Mouse (Mus musculus) splenic B cell, adult 2 months (primary cell): ENCODE data around the gene Olfr115.

Source experiments
- DNase-seq: peaks from one replicate; pipeline ENCODE4 v3.0.0-alpha.2; 2011; ENCODE audit warnings: low read depth, low spot score
- H3K27me3 ChIP-seq: 2 replicates; pipeline ENCODE4 v1.6.1; 2012; ENCODE audit warnings: mild to moderate bottlenecking, low read length, moderate library complexity, mixed read lengths; ENCODE audit not compliant: control insufficient read depth, poor library complexity, insufficient read depth, severe bottlenecking
- H3K36me3 ChIP-seq: 2 replicates; pipeline ENCODE4 v1.6.1; 2012; ENCODE audit warnings: mild to moderate bottlenecking, low read length, moderate library complexity, mixed read lengths; ENCODE audit not compliant: control insufficient read depth, poor library complexity, insufficient read depth, severe bottlenecking

Gene Olfr115

DNA sequence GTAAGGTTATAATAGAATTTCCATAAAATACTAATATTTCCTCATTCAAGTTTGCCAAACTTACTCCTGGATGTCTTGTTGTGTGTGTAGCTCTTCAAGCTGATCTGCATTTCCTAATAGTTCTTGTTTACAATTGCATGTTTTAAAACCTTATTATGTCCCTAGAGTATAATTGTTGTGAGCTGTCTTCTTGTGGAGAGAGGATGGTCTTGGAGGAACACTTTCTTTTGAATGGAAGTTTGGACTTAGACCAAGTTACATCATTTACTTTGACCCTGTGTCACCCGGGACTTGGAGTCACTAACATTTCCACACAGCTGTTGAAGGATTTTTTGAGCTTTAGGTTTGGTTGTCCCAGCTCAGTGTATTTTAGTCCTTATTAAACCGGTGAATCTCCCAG is at the start of gene Olfr115, which contains the start of gene Olfr116:
TSS of gene Olfr115 (minus strand) at position 101 of the 400 bp plus-strand sequence.
TSS of gene Olfr116 (minus strand) at position 191 of the 400 bp plus-strand sequence.
- no peaks in the 10 kb centered on the region for H3K36me3 ChIP-seq
- no peaks in the 10 kb centered on the region for H3K27me3 ChIP-seq
- DNase-seq = no peak

DNA sequence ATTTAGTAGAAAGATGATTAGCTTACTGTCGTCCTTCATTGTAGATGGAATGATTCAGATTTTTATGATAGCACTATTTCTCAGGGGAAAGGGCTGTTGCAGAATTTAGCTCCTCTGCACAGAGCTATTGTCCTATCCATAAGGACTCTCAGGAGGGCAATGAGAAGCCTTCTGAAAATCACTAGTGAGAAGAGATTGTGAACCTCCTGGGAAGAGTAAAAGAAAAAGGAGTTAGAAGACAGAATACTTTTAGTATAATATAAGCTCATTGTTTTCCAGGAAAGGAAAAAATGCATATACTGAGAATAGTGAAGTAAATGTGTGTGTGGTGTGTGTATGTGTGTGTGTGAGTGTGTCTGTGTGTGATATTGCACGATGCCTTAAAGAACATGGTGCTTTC is 39.8 kb upstream of the Olfr115 start, which contains the start of gene Olfr118:
TSS of gene Olfr118 (plus strand) at position 301 of the 400 bp plus-strand sequence.
- Histone ChIP-seq H3K27me3 (no peaks in the 10 kb centered on the region), H3K36me3 (no peaks in the 10 kb centered on the region)
- no peak for DNase-seq

DNA sequence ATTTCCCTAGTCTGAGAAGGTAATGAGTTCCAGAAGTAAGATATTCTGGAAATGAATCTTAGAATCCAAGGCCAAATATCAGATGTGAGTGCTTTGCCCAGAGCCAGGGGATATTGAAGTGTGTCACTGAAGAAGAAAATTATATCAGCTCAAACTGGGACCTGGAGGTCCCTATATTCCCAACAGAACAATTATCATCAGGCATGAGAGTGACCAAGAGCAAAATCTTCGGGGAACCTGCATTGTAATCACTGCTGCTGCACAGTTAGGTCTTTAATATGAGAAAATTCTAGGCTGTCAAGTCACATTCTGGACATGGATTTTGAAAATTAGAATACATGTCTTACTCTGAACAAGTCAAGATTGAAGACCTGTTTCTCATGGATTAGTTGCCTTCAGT is 36.8 kb upstream of the Olfr115 start, which contains the start of gene Olfr117:
TSS of gene Olfr117 (minus strand) at position 101 of the 400 bp plus-strand sequence.
- no peak for DNase-seq
- Histone ChIP-seq H3K27me3 (no peaks in the 10 kb centered on the region), H3K36me3 (no peaks in the 10 kb centered on the region)

DNA sequence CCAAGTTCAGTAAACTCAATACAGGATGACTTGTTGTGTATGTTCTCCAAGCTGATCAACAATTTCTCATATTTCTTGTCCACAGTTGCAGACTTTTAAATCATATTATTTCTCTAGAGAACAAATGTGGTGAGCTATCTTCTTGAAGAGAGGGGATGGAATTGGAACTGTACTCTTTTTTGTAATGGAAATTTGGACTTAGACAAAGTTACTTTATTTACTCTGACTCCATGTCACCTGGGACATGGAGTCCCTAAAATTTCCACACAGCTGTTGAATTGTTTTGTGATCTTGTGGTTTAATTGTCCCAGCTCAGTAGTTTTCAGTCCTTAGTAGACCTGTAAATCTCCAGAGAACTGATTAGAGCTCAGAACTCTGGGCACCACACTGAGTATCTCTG is 34.3 kb downstream of the Olfr115 start, which contains the start of gene Olfr114:
TSS of gene Olfr114 (minus strand) at position 101 of the 400 bp plus-strand sequence.
- no peak for DNase-seq
- H3K27me3 ChIP-seq = no peaks in the 10 kb centered on the region

DNA sequence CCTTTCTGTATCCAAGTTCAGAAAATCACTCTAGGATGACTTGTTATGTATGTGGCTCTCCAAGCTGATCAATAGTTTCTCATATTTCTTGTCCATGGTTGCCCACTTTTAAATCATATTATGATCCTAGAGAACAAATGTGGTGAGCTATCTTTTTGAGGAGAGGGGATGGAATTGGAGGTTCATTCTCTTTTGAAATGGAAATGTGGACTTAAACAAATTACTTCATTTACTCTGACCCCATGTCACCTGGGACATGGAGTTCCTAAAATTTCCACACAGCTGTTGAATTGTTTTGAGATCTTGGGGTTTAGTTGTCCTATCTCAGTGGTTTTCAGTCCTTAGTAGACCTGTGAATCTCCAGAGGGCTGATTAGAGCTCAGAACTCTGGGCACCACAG is 49.3 kb downstream of the Olfr115 start, which contains the start of gene Olfr113:
TSS of gene Olfr113 (minus strand) at position 101 of the 400 bp plus-strand sequence.
- Histone ChIP-seq H3K36me3 (no peaks in the 10 kb centered on the region), H3K27me3 (no peaks in the 10 kb centered on the region)
- no peak for DNase-seq

More for the DNA sequence above, 34.3 kb downstream of the Olfr115 start, which contains the start of gene Olfr114:
- no peaks in the 10 kb centered on the region for H3K36me3 ChIP-seq

DNA sequence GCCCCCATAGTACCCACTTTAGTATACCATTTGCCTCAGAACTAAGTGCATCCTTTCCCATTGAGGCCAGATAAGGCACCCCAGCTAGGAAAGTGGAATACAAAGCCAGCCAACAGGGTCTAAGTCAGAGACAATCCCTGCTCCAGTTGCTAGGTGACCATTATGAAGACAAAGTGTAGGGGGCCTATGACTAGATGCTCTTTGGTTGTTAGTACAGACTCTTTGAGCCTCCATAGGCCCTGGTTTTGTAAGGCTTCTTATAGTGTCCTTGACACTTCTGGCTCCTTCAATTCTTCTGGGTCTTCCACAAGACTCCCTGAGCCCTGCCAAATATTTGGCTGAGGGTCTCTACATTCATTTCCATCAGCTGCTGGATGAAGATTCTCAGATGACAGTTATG is 57.6 kb downstream of the Olfr115 start, which contains the start of gene Olfr112:
TSS of gene Olfr112 (minus strand) at position 101 of the 400 bp plus-strand sequence.
- DNase-seq = no peak
- Histone ChIP-seq H3K27me3 (no peaks in the 10 kb centered on the region), H3K36me3 (no peaks in the 10 kb centered on the region)
